Mouse (Mus musculus) thymus, postnatal 36 days (tissue): ENCODE measurements around the gene Shmt1.
"Not testable (repeated sequence)": the region's sequence is repeated elsewhere in the genome, so short reads cannot be mapped to it uniquely, and the experiment has no call there.

Source experiments
- DNase-seq, 2 experiments: peaks; one replicate each; pipeline ENCODE4 v3.0.0; 2022; ENCODE audit warnings: mixed read lengths in 2 of 2

Gene Shmt1

DNA sequence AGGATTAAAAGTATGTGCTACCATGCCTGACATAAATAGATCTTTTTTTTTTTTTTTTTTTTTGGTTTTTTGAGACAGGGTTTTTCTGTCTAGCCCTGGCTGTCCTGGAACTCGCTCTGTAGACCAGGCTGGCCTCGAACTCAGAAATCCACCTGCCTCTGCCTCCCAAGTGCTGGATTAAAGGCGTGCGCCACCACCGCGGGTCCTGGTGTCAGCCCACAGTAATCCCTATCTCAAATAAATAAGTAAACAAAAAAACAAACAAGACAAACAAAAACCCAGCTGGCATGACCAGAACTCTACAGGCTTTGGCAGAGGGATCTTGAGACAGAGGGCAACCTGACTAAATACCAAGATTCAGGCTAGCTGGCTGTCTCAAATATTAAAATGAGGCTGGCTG lies at the start of gene Shmt1:
Gene Shmt1, minus strand, starts transcription at position 101 of the 400 bp plus-strand sequence.
- not testable (repeated sequence) for DNase-seq

GRCm38 (mm10) chr11:60856587-60856986 lies 45.1 kb upstream of the Shmt1 start:
- DNase-seq, result no peak

- no peak for DNase-seq
Observed at GRCm38 (mm10) chr11:60845415-60845814, 33.9 kb upstream of the Shmt1 start.

GRCm38 (mm10) chr11:60843412-60843811 lies 31.9 kb upstream of the Shmt1 start:
- no peak for DNase-seq

DNA sequence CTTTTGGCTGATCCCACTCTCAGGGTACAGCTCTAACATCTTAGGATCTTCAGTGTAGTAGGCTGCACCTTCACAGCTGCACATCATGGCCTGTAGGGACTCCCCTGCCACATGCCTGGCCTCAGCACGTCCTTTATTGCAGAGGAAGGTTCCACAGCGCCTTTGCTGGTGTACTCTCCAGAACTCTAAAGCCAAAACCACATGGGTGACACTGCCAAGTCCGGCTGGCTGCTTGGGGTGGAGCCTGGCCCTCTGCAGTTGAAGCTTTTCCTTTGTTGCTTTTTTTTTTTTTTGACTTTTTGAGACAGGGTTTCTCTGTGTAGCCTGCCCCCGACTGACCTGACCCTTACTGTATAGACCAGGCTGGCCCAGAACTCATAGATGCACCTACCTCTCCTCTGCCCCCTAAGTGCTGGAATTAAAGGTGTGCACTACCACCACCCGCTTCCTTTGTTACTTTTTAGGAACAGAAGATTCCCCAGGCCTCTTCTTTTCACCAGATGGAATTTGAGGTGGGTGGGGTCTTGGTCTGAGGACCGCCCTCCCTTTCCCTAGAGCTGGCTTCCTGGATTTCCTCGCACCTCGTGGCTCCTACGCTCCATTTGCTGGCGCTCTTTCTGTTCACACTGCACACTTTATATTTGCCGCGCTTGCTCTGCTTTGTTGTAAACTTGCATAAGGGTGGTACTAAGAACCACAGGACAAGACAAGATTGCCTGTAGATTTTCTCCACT lies 30.1 kb upstream of the Shmt1 start:
- no peak for DNase-seq

DNA sequence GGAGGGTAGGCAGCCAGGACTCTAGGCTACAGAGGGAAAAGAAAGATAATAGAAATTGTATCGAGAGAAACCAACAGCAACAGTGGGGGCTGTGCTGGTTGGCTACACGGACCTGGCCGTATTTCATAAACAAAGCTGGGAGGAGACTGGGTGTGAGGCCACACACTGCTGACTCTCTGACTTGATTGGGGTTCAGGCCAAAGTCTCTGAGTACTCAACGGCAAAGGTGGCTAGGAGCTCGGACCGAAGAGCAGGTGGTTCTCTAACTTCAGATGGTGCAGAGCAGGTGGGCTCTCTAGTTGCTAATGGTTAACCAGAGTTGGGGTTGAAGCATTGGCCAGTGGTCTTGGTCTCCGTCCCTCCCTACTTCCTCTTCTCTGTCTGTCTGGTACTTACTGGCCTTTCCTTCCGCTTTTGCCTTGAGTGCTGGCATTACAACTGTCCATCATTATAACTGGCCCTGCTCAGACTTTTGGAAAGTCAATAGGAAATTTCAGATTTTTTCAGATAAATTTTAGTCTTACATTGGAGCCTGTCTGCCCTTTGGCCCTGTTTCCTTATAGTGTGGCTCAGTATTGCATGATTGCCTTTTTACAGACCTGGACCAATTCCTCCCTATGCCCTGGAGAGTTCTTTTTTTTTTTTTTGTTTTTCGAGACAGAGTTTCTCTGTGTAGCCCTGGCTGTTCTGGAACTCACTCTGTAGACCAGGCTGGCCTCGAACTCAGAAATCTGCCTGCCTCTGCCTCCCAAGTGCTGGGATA lies 26.3 kb upstream of the Shmt1 start:
- DNase-seq, result no peak

GRCm38 (mm10) chr11:60836897-60837296 lies 25.4 kb upstream of the Shmt1 start:
- no peak for DNase-seq

- peak; percentile 79 to 80 for DNase-seq
Observed at GRCm38 (mm10) chr11:60830433-60831052, 19.0 kb upstream of the Shmt1 start, which contains the start of gene Dhrs7b. Dhrs7b (plus strand) TSS chr11:60830631.

GRCm38 (mm10) chr11:60828903-60829302 lies 17.4 kb upstream of the Shmt1 start:
- no peak for DNase-seq

GRCm38 (mm10) chr11:60827241-60827945 lies 15.9 kb upstream of the Shmt1 start:
- DNase-seq, result no peak

- DNase-seq, result no peak
Observed at GRCm38 (mm10) chr11:60826700-60827099, 15.2 kb upstream of the Shmt1 start.

- DNase-seq, result no peak
Observed at GRCm38 (mm10) chr11:60825191-60825590, 13.7 kb upstream of the Shmt1 start.

- DNase-seq, result no peak
Observed at GRCm38 (mm10) chr11:60823771-60824170, 12.3 kb upstream of the Shmt1 start.

- DNase-seq, result no peak
Observed at GRCm38 (mm10) chr11:60816398-60816797, 4.9 kb upstream of the Shmt1 start.

DNA sequence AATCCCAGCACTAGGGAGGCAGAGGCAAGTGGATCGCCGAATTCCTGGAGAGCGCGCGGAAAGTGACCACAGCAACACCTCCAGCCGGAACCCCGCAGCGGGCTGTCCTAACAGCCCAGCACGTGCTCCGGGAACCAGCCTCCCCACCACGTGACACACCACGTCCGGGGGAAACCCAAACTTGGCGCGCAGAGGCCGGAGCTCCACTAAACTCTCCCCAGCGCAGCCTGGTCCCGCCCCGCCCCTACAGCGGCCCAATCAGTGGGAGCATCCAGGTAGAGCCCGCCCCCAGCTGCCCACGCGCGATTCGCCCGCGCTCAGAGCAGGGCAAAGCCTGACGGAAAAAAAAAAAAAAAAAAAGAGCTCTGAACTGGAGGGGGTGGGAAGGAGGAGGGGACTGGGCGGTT lies 461 bp downstream of the Shmt1 start:
- peak; percentile 96 for DNase-seq

GRCm38 (mm10) chr11:60810046-60810965 lies 1.2 kb downstream of the Shmt1 start:
- no peak for DNase-seq

DNA sequence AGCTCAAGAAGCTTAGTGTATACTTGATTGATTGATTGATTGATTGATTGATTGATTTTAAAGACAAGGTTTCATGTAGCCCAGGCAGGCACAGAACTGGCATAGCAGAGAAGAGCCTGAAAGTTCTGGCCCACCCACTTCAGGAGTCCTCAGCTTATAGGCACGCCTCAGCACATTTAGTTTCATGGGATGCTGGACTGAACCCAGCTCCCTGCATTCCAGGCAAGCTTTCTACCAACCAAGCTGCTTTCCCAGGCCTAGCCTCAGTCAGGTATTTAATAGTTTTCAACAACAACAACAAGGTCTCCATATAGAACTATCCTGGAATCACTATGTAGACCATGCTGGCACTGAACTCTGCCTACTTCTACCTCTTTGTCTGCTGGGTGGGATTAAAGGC lies 2.0 kb downstream of the Shmt1 start:
- no peak for DNase-seq

DNA sequence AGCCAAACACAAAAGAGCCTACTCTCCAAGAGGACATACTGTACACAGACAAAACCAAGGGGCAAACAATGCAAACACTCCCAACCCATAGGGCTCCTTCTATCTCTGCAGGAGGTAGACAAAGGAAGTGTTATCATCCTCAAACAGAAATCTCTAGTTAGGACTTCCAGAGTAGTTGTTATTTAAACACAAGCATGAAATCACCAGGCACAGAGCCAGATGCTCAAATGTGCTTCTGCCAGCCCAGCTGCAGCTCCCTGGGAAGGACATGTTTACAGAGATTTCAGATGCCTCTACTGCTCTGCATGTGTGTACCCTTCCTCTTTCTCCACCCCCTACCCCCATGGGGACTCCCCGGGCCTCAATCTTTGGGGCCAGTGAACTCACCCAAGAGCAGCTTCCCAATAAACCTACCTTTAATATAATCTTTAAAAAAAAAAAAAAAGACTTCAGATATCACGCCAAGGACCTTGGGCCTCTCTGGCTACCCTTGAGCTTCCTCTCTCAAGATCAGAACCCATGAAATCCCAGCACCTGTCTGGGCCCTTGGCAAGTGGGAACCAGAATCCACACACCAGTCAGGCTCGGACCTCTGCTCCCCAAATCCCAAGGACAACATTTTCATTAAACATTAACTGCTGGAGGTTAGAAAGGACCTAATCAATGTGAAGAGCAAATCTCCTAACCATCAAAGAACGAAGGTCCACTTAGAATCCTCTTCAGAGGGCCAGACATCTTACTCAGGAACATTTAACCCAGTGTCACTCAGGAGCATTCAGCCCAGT lies 3.0 kb downstream of the Shmt1 start:
- no peak for DNase-seq

DNA sequence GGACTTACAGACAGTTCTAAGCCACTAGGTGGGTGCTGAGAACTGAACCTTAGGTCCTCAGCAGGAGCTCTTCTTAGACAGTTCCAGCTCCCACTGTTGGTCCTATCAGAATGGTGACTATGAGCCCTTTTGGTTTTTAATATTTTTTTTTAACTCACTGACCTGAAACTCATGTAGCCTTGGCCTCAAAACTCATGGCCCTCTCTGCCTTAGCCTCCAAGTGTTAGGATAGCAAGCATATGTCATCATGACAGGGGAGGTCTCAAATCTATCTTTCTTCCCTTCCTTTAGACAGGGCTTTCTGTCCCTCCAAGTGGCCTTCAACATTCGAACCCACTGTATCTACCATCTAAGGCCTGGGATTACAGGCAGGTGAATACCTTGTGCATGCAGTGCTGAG lies 10.6 kb downstream of the Shmt1 start:
- no peak for DNase-seq

GRCm38 (mm10) chr11:60799977-60800376 lies 11.5 kb downstream of the Shmt1 start:
- DNase-seq, result no peak

GRCm38 (mm10) chr11:60796342-60796741 lies 15.2 kb downstream of the Shmt1 start:
- no peak for DNase-seq
